Mouse (Mus musculus): ENCODE data around the gene Cc2d1b. TPM values are rescaled to one million over a fixed set of nuclear protein-coding genes. Genes with fewer than 3 reads are reported as not detected.

Cc2d1b gene
- 19.3 and 21.6 TPM in 2 replicates for polyA plus RNA-seq (2015; fragmentation: Nextera tagmentation; extraction: Ambion mirVana)

DNA sequence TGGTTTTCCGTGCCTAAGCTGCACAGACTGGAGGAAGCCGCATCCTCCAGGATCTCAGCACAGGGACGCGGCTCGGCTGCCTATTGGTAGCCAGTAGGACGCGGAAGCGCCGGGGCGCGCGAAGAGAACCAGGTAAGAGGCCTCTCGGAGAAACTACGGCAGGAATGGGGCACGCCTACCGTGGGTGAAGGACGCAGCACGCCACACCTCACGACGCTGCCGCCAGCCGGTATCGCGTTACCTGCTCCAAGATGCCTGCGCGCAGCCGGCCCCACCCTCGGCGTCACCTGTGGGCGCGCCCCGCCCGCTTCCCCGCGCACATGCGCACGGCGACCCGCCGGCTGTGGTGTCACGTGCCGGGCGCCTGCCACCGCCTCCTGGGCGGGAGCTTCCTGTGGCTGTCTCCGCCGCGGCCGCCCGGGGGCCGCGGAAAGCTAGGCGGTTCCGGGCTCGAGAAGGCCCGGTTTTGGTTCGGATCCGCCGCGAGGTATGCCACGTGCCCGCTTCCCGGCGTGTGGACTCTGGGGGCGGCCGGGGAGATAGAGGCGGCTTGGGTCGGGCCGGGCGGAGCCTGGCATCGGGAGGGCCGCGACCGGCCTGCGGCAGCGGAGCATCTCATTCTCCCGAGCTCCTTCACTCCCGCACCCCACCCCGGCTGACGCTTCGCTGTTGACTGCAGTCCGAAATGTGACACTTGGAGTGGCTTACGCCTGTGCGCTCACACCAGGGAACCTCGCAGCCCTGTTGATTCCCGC lies at the start of gene Cc2d1b:
Cc2d1b (plus strand) TSS at position 354 of the 755 bp plus-strand sequence.
- peak; percentile 96 for ATAC-seq
- Histone ChIP-seq H3K9me3 (ENCODE audit: control insufficient read depth, low read length) (no peaks in the 10 kb centered on the region), H3K36me3 (ENCODE audit: control insufficient read depth, insufficient read depth) (0 out of 2 replicates have a peak, but pooled peaks cover under 1% of the 10 kb centered on the region), H3K4me2 (ENCODE audit: low read length) (peak within 1 kb of the TSS; percentile 79), H3K27ac (ENCODE audit: low read length) (peak within 1 kb of the TSS; percentile 94), H3K27me3 (replicated peaks; ENCODE audit: control insufficient read depth, insufficient read depth, low read length) (no peaks in the 10 kb centered on the region), H3K4me1 (replicated peaks; ENCODE audit: control insufficient read depth, insufficient read depth, low read length) (peaks cover 16% of the 10 kb centered on the region), H3K4me3 (replicated peaks; ENCODE audit: low read length) (peak within 1 kb of the TSS; percentile 87), H3K9ac (replicated peaks; ENCODE audit: low read depth, low read length) (peak within 1 kb of the TSS; percentile 94)
- under 1% methylated on average over 83 of the region's 86 CpGs for WGBS

DNA sequence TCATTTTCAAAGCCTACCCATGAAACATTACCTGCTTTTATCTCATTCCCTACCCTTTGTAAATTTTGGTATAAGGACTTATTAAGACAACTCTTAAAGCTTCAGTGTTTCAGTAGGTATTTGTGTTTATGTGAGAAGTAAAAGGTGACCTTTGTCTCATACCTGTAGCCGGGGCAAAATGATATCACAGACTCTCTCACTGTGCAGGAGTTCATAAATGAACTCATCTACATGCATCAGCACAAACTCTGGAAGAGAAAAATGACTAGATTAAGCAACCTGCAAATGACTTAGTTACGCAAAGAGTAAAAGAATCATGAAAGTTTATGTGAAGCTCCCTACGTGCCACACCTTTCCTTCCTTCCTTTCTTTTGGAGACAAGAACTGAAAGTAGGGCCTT lies 47.1 kb upstream of the Cc2d1b start:
- no peak overlapping the region for H3K4me2 ChIP-seq (ENCODE audit: low read length)
- H3K36me3 ChIP-seq (ENCODE audit: control insufficient read depth, insufficient read depth): peaks cover 20% of the 10 kb centered on the region
- H3K9ac ChIP-seq (replicated peaks; ENCODE audit: low read depth, low read length): no peak overlapping the region
- H3K27me3 ChIP-seq (replicated peaks; ENCODE audit: control insufficient read depth, insufficient read depth, low read length): no peaks in the 10 kb centered on the region
- ATAC-seq: no peak
- no peak overlapping the region for H3K27ac ChIP-seq (ENCODE audit: low read length)
- no peak overlapping the region for H3K4me3 ChIP-seq (replicated peaks; ENCODE audit: low read length)
- H3K9me3 ChIP-seq (ENCODE audit: control insufficient read depth, low read length): no peaks in the 10 kb centered on the region
- peaks cover 6% of the 10 kb centered on the region for H3K4me1 ChIP-seq (replicated peaks; ENCODE audit: control insufficient read depth, insufficient read depth, low read length)
- 96% methylated on average over 3 of the region's 3 CpGs for WGBS

DNA sequence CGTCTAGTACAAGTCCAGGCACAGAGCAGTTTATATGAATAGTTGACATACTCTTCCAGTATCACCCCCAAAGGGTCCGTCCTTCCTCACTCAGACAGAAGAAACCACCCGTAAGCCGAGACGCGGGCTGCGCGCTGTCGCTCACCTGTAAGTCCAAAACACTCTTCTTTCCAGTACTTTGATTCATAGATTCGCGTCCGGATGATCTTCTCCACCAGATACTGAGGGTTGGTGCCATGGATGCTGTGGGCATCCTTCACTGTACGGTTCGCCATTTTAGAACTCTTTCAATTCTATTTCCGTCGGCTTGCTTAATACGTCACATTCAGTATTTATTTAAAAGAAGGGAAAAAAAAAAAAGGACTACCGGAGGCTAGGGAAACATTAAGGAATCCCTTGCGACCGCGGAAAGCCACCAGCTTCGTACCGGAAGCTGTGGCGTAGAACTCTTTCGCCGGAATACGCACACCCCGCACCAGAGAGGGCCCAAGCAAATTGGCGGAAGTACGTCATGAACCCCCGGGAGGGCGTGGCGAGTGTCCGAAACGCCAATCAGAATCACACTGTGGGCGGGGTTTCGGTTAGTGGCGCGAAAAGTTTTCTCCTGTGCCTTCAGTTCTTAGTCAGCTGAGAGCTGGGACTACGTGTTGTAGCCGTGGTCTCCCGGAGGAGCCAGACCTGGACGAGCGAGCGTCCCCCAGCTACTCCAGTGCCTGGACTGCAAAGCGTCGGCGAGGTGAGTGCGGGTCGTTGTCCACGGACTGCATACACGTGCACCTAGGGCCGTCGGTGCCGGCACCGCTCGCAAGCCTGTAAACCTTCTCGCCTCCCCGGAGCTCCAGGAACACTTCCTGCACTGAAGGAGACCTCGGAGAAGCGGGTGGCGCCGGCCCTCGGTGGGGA lies 40.6 kb upstream of the Cc2d1b start, which contains the start of the genes Prpf38a and Orc1:
Prpf38a (minus strand) TSS at position 497 of the 903 bp plus-strand sequence.
Orc1 (plus strand) TSS at position 584 of the 903 bp plus-strand sequence.
- peak within 1 kb of the TSS; percentile 62 for H3K9ac ChIP-seq (replicated peaks; ENCODE audit: low read depth, low read length)
- H3K4me1 ChIP-seq (replicated peaks; ENCODE audit: control insufficient read depth, insufficient read depth, low read length): peaks cover 20% of the 10 kb centered on the region
- peak within 1 kb of the TSS; percentile 96 for H3K4me2 ChIP-seq (ENCODE audit: low read length)
- ATAC-seq: peak; percentile 99
- no peaks in the 10 kb centered on the region for H3K27me3 ChIP-seq (replicated peaks; ENCODE audit: control insufficient read depth, insufficient read depth, low read length)
- WGBS: under 1% methylated on average over 64 of the region's 64 CpGs
- H3K27ac ChIP-seq (ENCODE audit: low read length): peak within 1 kb of the TSS; percentile 69
- peak within 1 kb of the TSS; percentile 72 for H3K4me3 ChIP-seq (replicated peaks; ENCODE audit: low read length)
- H3K9me3 ChIP-seq (ENCODE audit: control insufficient read depth, low read length): no peaks in the 10 kb centered on the region
- H3K36me3 ChIP-seq (ENCODE audit: control insufficient read depth, insufficient read depth): peaks cover 4% of the 10 kb centered on the region; the same call in 1 of the 2 replicates

DNA sequence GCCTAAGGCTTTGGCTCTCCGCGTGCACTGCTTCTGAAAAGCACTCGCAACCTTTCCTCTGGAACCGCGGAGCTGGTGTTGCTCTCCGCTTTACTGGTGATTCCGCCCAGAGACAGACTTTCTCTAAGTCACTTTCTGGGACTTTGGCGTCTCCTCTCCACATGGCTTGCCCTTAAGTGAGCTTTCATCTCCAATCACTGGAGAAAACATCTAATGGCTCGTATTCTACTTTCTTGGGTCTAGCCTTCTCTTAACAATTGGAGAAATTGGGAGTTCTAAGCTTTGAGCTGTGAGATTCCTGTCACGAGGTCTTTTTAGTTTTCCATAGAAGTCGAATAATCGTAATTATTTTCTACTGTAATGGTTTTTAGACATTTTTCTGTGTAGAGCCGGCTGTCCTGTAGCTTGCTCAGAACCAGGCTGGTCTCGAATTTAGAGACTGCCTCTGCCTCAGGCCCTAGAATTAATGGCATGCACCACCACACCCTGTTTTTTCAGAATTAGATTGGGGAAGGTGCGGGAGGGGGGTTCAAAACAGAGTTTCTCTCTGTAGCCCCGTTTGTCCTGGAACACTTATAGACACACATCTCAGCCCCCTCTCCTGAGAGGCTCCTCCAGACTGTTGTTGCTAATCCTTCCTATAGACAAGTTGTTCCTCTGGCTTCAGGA lies 39.9 kb upstream of the Cc2d1b start:
- Histone ChIP-seq H3K4me1 (replicated peaks; ENCODE audit: control insufficient read depth, insufficient read depth, low read length) (peaks cover 20% of the 10 kb centered on the region), H3K4me3 (replicated peaks; ENCODE audit: low read length) (peak overlapping the region; percentile 72), H3K36me3 (ENCODE audit: control insufficient read depth, insufficient read depth) (peaks cover 4% of the 10 kb centered on the region; the same call in 1 of the 2 replicates), H3K4me2 (ENCODE audit: low read length) (peak overlapping the region; percentile 96), H3K27ac (ENCODE audit: low read length) (no peak overlapping the region), H3K9ac (replicated peaks; ENCODE audit: low read depth, low read length) (peak overlapping the region; percentile 57), H3K27me3 (replicated peaks; ENCODE audit: control insufficient read depth, insufficient read depth, low read length) (no peaks in the 10 kb centered on the region), H3K9me3 (ENCODE audit: control insufficient read depth, low read length) (no peaks in the 10 kb centered on the region)
- WGBS: under 1% methylated on average over 16 of the region's 16 CpGs
- ATAC-seq: no peak

DNA sequence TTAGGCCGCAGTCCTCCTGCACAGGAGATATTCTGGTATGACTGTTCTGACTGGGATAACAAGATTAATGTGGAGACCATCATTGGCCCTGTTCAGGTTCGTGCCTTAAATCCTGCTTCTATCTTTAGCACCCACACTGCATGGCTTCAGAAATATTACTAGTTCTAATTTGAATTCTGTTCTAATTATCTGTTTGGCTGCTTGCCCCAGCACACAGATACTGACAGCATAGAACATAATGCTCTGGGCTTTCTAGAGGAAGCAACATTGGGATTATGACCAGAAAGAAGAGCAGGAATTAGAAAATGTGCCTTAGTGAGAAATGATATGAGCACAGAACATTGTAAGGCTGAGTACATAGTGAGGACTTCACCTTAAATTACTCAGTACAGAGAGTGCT lies 26.4 kb upstream of the Cc2d1b start:
- Histone ChIP-seq H3K27ac (ENCODE audit: low read length) (no peak overlapping the region), H3K4me1 (replicated peaks; ENCODE audit: control insufficient read depth, insufficient read depth, low read length) (no peaks in the 10 kb centered on the region), H3K4me3 (replicated peaks; ENCODE audit: low read length) (no peak overlapping the region), H3K36me3 (ENCODE audit: control insufficient read depth, insufficient read depth) (no peaks in the 10 kb centered on the region), H3K9me3 (ENCODE audit: control insufficient read depth, low read length) (no peaks in the 10 kb centered on the region), H3K9ac (replicated peaks; ENCODE audit: low read depth, low read length) (no peak overlapping the region), H3K4me2 (ENCODE audit: low read length) (no peak overlapping the region), H3K27me3 (replicated peaks; ENCODE audit: control insufficient read depth, insufficient read depth, low read length) (no peaks in the 10 kb centered on the region)
- no peak for ATAC-seq
- WGBS: 93% methylated on average over 2 of the region's 2 CpGs

DNA sequence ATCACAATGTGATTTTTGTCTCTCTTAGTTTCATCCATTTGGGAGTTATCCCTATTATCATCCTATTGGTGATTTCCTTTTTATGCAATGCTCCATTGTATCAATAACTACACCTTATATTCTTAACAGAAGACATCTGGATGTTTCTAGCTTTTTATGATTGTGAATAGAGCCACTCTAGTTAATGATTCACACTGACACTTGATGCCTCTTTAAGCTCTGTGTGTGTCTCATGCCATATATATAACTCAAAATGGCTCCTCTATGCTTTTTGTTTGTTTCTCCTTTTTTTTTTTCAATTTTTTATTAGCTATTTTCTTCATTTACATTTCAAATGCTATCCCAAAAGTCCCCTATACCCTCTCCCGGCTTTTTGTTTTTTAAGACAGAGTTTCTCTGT lies 24.0 kb upstream of the Cc2d1b start:
- 100% methylated on average over 1 of the region's 1 CpGs for WGBS
- no peak overlapping the region for H3K4me3 ChIP-seq (replicated peaks; ENCODE audit: low read length)
- H3K27ac ChIP-seq (ENCODE audit: low read length): no peak overlapping the region
- no peaks in the 10 kb centered on the region for H3K27me3 ChIP-seq (replicated peaks; ENCODE audit: control insufficient read depth, insufficient read depth, low read length)
- no peak overlapping the region for H3K9ac ChIP-seq (replicated peaks; ENCODE audit: low read depth, low read length)
- H3K4me1 ChIP-seq (replicated peaks; ENCODE audit: control insufficient read depth, insufficient read depth, low read length): no peaks in the 10 kb centered on the region
- H3K9me3 ChIP-seq (ENCODE audit: control insufficient read depth, low read length): no peaks in the 10 kb centered on the region
- H3K36me3 ChIP-seq (ENCODE audit: control insufficient read depth, insufficient read depth): no peaks in the 10 kb centered on the region
- no peak for ATAC-seq
- no peak overlapping the region for H3K4me2 ChIP-seq (ENCODE audit: low read length)

DNA sequence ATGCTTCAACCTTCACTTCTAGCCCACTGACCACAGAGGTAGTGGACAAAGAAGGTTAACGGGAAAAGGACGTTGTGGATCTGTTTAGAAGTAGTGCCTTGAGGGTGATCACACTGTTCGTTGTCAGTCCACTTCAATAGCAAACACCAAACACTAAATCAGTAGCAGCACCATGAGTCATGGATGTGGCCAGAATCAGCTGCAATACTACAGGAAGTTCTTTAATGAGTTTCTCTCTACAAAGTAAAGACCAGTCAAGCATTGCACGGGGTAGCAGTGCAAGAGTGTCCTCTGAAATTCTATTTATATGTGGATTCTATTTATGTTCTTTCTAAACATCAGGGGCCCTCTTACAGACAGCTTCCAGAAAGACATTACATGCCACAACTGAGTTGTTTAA lies 21.4 kb upstream of the Cc2d1b start:
- Histone ChIP-seq H3K4me3 (replicated peaks; ENCODE audit: low read length) (no peak overlapping the region), H3K27me3 (replicated peaks; ENCODE audit: control insufficient read depth, insufficient read depth, low read length) (no peaks in the 10 kb centered on the region), H3K9ac (replicated peaks; ENCODE audit: low read depth, low read length) (no peak overlapping the region), H3K4me1 (replicated peaks; ENCODE audit: control insufficient read depth, insufficient read depth, low read length) (no peaks in the 10 kb centered on the region), H3K9me3 (ENCODE audit: control insufficient read depth, low read length) (no peaks in the 10 kb centered on the region), H3K4me2 (ENCODE audit: low read length) (no peak overlapping the region), H3K27ac (ENCODE audit: low read length) (no peak overlapping the region), H3K36me3 (ENCODE audit: control insufficient read depth, insufficient read depth) (no peaks in the 10 kb centered on the region)
- WGBS: 89% methylated on average over 4 of the region's 4 CpGs
- no peak for ATAC-seq

DNA sequence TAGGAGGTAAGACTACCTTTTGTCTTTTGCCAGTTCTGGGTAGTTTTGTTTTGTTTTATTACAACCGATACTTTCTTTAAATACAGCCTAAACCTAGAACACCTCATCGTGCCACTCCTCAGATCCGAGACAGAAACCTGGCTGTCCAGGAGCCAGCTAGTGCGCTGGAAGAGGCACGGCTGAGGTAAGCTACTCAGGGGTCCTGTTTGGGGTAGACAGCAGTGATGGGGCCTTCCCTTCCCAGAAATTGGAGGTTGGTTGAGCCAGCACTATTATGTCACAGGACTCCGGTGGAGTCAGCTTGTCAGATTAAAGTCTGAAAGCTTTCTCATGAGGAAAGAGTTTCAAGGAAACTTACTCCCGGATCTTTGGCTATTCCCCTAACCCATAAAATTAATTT lies 17.9 kb upstream of the Cc2d1b start:
- H3K36me3 ChIP-seq (ENCODE audit: control insufficient read depth, insufficient read depth): no peaks in the 10 kb centered on the region
- H3K4me1 ChIP-seq (replicated peaks; ENCODE audit: control insufficient read depth, insufficient read depth, low read length): no peaks in the 10 kb centered on the region
- H3K9me3 ChIP-seq (ENCODE audit: control insufficient read depth, low read length): no peaks in the 10 kb centered on the region
- ATAC-seq: no peak
- H3K9ac ChIP-seq (replicated peaks; ENCODE audit: low read depth, low read length): no peak overlapping the region
- no peaks in the 10 kb centered on the region for H3K27me3 ChIP-seq (replicated peaks; ENCODE audit: control insufficient read depth, insufficient read depth, low read length)
- H3K27ac ChIP-seq (ENCODE audit: low read length): no peak overlapping the region
- WGBS: 92% methylated on average over 7 of the region's 7 CpGs
- no peak overlapping the region for H3K4me2 ChIP-seq (ENCODE audit: low read length)
- H3K4me3 ChIP-seq (replicated peaks; ENCODE audit: low read length): no peak overlapping the region

DNA sequence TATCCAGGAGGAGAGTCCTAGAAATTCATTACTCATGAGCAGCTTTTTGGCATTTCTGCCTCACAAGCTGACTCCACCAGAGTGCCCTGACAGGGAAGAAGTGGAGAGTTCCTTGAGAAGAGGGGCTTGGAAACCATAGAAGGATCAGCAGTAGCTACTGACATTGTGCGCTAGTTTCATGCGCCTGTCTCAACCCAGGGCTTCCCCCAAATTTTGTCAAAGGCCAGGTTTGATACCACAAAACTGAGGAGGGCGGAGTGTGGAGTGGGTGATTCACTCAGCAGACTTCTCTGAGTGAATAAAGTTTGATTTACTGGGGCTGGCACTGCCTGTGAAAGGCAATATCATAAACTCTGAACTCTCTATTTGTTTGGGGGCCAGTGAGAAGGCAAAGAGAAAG lies 11.1 kb upstream of the Cc2d1b start:
- Histone ChIP-seq H3K4me2 (ENCODE audit: low read length) (no peak overlapping the region), H3K9ac (replicated peaks; ENCODE audit: low read depth, low read length) (no peak overlapping the region), H3K9me3 (ENCODE audit: control insufficient read depth, low read length) (no peaks in the 10 kb centered on the region), H3K36me3 (ENCODE audit: control insufficient read depth, insufficient read depth) (no peaks in the 10 kb centered on the region), H3K4me1 (replicated peaks; ENCODE audit: control insufficient read depth, insufficient read depth, low read length) (no peaks in the 10 kb centered on the region), H3K4me3 (replicated peaks; ENCODE audit: low read length) (no peak overlapping the region), H3K27me3 (replicated peaks; ENCODE audit: control insufficient read depth, insufficient read depth, low read length) (no peaks in the 10 kb centered on the region), H3K27ac (ENCODE audit: low read length) (no peak overlapping the region)
- WGBS: 96% methylated on average over 3 of the region's 3 CpGs
- no peak for ATAC-seq

Data from forebrain, embryonic 16.5 days (tissue).